Mouse (Mus musculus): Measurements from ENCODE around the gene Chil6.

Gene Chil6

DNA sequence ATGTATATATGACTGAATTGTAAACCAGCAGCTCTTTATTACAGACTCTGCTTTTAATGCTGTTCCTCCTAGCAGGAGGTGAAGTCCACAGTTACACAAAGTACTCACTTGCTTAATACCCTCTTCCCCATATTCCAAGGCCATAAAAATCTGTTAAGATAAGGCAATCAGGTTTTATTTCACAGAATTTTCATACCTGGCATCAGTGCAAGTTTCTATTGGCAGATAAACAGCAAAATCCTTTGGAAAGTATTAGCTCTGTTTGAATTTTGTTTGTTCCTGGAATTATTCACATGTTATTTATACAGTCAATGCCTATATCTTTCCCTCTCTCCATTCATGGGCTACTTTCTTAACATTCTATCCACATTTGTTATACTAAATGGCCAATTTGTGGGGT is at the start of gene Chil6:
Gene Chil6, minus strand, starts transcription at position 101 of the 400 bp plus-strand sequence.
- DNase-seq (ENCODE audit: low read depth, low spot score), result no peak

DNA sequence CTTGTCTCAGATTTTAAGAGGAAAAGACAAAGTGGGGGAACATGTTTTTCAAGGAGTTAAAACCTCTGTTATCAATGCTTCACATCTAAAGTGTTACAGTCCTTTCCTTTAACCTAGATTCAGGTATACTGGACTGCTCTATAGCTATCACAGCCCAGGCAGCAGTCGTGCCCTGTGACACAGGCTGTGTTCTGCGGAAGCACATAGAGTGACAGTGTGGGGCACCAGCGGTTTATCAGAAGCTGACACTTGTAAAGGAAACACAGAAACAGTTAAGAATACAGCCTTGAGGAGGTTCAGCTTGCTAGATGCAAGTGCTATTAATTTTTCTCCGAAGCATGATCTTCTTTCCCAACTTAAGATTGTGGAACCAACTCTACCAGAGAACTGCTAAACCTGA is 46.6 kb upstream of the Chil6 start:
- no peak for DNase-seq (ENCODE audit: low read depth, low spot score)

DNA sequence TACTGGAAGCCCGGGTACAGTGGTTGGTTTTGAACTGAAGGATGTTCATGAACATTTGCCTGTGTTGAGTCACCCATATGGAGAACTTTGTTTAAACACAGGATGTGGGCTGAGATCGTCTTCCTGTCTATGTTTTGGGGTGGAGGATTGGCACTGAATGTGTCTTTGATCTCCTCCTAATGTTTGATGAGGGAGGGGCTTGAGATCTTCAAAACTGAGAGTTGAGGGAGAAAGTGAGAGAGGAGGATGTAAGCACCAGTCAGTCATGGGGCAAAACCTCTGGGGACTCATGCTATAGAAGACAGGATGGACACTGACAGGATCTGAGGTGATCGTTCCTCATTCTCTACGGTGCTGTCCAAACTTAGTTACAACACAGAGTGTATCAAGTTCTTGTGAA is 43.6 kb upstream of the Chil6 start:
- no peak for DNase-seq (ENCODE audit: low read depth, low spot score)

DNA sequence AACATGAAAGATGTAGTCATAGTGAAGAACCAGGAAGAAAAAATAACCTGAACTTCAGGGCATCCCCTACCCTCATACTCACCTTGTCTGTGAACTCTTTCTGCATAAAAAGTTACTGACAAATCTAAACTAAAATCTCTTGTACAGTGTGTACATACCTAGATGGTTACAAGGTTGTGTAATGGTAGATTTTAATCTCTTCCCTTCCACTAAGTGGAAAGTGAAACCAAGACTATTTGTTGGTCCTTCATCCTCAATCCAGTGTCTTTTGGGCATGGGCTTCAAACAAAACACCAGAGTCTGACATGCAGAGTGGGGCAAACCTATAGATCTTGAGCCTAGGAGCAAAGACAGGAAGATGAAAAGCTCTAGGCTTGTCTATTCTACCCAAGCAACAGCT is 43.0 kb upstream of the Chil6 start:
- no peak for DNase-seq (ENCODE audit: low read depth, low spot score)

DNA sequence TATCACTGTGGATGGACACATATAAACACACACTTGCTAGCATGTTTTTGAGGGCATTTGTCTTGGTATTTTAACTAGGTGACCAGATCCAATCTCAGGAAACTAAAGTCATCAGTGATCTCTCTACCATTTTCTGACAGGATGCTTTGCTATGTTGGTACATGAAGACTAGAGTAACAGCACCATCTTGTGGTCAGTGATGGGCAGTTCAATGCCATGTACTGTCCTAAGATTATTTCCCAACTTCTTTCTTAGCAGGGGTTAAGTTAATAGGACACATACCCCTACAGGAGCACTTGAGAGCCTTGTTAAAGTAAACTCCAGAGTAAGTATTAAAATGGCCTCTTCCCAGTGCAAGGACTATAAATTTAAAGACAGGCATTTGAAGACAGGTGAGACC is 42.6 kb upstream of the Chil6 start:
- peak; percentile 64 for DNase-seq (ENCODE audit: low read depth, low spot score)
